Mouse (Mus musculus) C2C12 (cell line): ENCODE data around the gene Parp9.
"Not testable (repeated sequence)": the region's sequence is repeated elsewhere in the genome, so short reads cannot be mapped to it uniquely, and the experiment has no call there.

Source experiments
- CEBPB ChIP-seq: IDR thresholded peaks from one replicate; pipeline ENCODE4 v1.6.1; 2011; ENCODE audit warnings: low read depth, mild to moderate bottlenecking, control low read depth, moderate library complexity
- CTCF ChIP-seq: IDR thresholded peaks from one replicate; pipeline ENCODE4 v1.5.1; 2011; ENCODE audit not compliant: control insufficient read depth, insufficient read depth, insufficient read length
- MAX ChIP-seq: IDR thresholded peaks from one replicate; pipeline ENCODE4 v1.6.1; 2011; ENCODE audit warnings: mild to moderate bottlenecking, control low read depth
- MYOD1 ChIP-seq: IDR thresholded peaks from one replicate; pipeline ENCODE4 v1.6.1; 2011; ENCODE audit warnings: low read depth; ENCODE audit not compliant: control insufficient read depth, insufficient read length
- MYOG ChIP-seq: IDR thresholded peaks from one replicate; pipeline ENCODE4 v1.6.1; 2011; ENCODE audit not compliant: control insufficient read depth, insufficient read length; ENCODE audit errors: extremely low read depth
- USF1 ChIP-seq: IDR thresholded peaks from one replicate; pipeline ENCODE4 v1.6.1; 2011; ENCODE audit warnings: low read depth, mild to moderate bottlenecking, control low read depth, moderate library complexity

- not testable (repeated sequence) for TF ChIP-seq CTCF, USF1, MAX, MYOD1, MYOG, CEBPB
Observed at GRCm38 (mm10) chr16:35965991-35966390, 27.7 kb downstream of the Parp9 start.
